Mouse (Mus musculus) cortical plate, adult 2 months (tissue): ENCODE data around the gene Btn2a2.

Experiments used
- CTCF ChIP-seq: fragments of 200-500 bp; IDR thresholded peaks from 2 replicates; pipeline ENCODE4 v1.5.1; 2011; ENCODE audit warnings: mild to moderate bottlenecking, control low read depth, low read length; ENCODE audit not compliant: insufficient read depth; ENCODE audit errors: extremely low read depth
- POLR2A ChIP-seq: fragments of 200-500 bp; IDR thresholded peaks from 2 replicates; pipeline ENCODE4 v1.6.1; 2011; ENCODE audit warnings: mild to moderate bottlenecking, low read length, control low read depth; ENCODE audit not compliant: insufficient read depth; ENCODE audit errors: extremely low read depth

- no peak for TF ChIP-seq CTCF
- no peak for TF ChIP-seq POLR2A
These were observed 35.3 kb upstream of the Btn2a2 start for GRCm38 (mm10) chr13:23523976-23524375.
